8 mouse cellular contexts compared by ENCODE assay signal in genomic region chr8:123041008-123041773, GRCm38 (mm10). TPM values are rescaled to one million over a fixed set of nuclear protein-coding genes. Genes with fewer than 3 reads are reported as not detected.
DNase-seq lines count a peak whose midpoint lies in the region; ATAC-seq lines count a peak whose summit lies in the region.

No protein-coding gene starts in this region.

- intact Hi-C loops in left cerebral cortex, postnatal 25 days (cut with DNase I), result no loop called here

- peak; percentile 39 for DNase-seq in ZHBTc4 (ENCODE audit: low read depth, low spot score)
- peak; percentile 26 to 43 for DNase-seq in cerebellum, postnatal 4 days (ENCODE audit: low spot score in 2 of 2)
- peak; percentile 51 for DNase-seq in gastrocnemius, postnatal 10 days
- peak; percentile 86 for DNase-seq in induced T-regulatory cell, adult 2 months (ENCODE audit: low read depth)
- DNase-seq in left cerebral cortex, postnatal 25 days (ENCODE audit: low spot score in 2 of 2), result peak; percentile 47 to 50
- peak; percentile 77 for DNase-seq in mesoderm, embryonic 11.5 days (ENCODE audit: low read depth, low spot score)
- peak; percentile 51 for DNase-seq in right cerebral cortex, postnatal 4 days

- no peak for ATAC-seq in erythroid progenitor cell, adult 5-6 weeks (replicated peaks; ENCODE audit: low FRiP score, poor library complexity, severe bottlenecking)

RNA-seq across cellular contexts. Expression of gene Ankrd11, which starts 0.9 kb away (rescaled TPM):
- 10 to 100 TPM; 52.0 to 65.8 TPM for total RNA-seq in gastrocnemius, postnatal 10 days (2021)
- 100 to 1,000 TPM; 147 to 152 TPM for total RNA-seq in left cerebral cortex, postnatal 25 days (2021)
- total RNA-seq in erythroid progenitor cell, adult 5-6 weeks (2015; ENCODE audit: low replicate concordance), result 81.8 and 106 TPM in 2 replicates
- 126 and 174 TPM in 2 replicates for total RNA-seq in erythroid progenitor cell, adult 5-6 weeks (2017; ENCODE audit: low replicate concordance)

RNA-seq across cellular contexts. Expression of gene Spg7, which starts 21.6 kb away (rescaled TPM):
- total RNA-seq in gastrocnemius, postnatal 10 days (2021), result 10 to 100 TPM; 49.6 to 56.8 TPM
- 10 to 100 TPM; 64.3 to 68.6 TPM for total RNA-seq in left cerebral cortex, postnatal 25 days (2021)
- 63.4 and 71.7 TPM in 2 replicates for total RNA-seq in erythroid progenitor cell, adult 5-6 weeks (2015; ENCODE audit: low replicate concordance)
- total RNA-seq in erythroid progenitor cell, adult 5-6 weeks (2017; ENCODE audit: low replicate concordance), result 50.3 and 65.2 TPM in 2 replicates

Comparison
In these comparisons a context has a peak if more than half of its experiments do, and no peak if none do; other contexts are left out.
1. DNase-seq: peak in every context shown above with its lines; median percentile 86 in induced T-regulatory cell, adult 2 months; 77 in mesoderm, embryonic 11.5 days; 51 in gastrocnemius, postnatal 10 days; 51 in right cerebral cortex, postnatal 4 days; 48 in left cerebral cortex, postnatal 25 days; 39 in ZHBTc4; 34 in cerebellum, postnatal 4 days.